Mouse (Mus musculus) liver, postnatal 0 days (tissue): Measurements from ENCODE around the gene Sult1c1. TPM values are rescaled to one million over a fixed set of nuclear protein-coding genes. Genes with fewer than 3 reads are reported as not detected.
"Not testable (repeated sequence)": the region's sequence is repeated elsewhere in the genome, so short reads cannot be mapped to it uniquely, and the experiment has no call there.

ENCODE experiments used
- ATAC-seq: fragments of 200-750 bp; cut with Nextera tagmentation; 2 replicates; pipeline ENCODE4 v1.8.0; 2017; ENCODE audit warnings: mild to moderate bottlenecking, moderate library complexity
- DNase-seq: peaks from one replicate; pipeline ENCODE4 v3.0.0-alpha.2; 2016
- H3K27ac ChIP-seq: fragments of 300-500 bp; sonication (generic); 2 replicates; pipeline ENCODE4 v1.5.1; 2014; ENCODE audit warnings: antibody characterized with exemption, moderate library complexity, mild to moderate bottlenecking, low read depth
- H3K27me3 ChIP-seq: fragments of 300-500 bp; sonication (generic); 2 replicates; pipeline ENCODE4 v1.6.1; 2014; ENCODE audit warnings: low read length, control low read depth, mixed read lengths; ENCODE audit not compliant: insufficient read depth
- H3K36me3 ChIP-seq: fragments of 300-500 bp; sonication (generic); replicated peaks from 2 replicates; pipeline ENCODE4 v1.6.1; 2014; ENCODE audit warnings: mild to moderate bottlenecking, control low read depth, low read length, moderate library complexity, mixed read lengths; ENCODE audit not compliant: insufficient read depth
- H3K4me1 ChIP-seq: fragments of 300-500 bp; sonication (generic); 2 replicates; pipeline ENCODE4 v1.6.1; 2014; ENCODE audit warnings: antibody characterized with exemption, mild to moderate bottlenecking, control low read depth; ENCODE audit not compliant: insufficient read depth
- H3K4me2 ChIP-seq: fragments of 300-500 bp; sonication (generic); 2 replicates; pipeline ENCODE4 v1.6.1; 2014; ENCODE audit warnings: low read depth, mild to moderate bottlenecking, low read length, moderate library complexity, mixed read lengths
- H3K4me3 ChIP-seq: fragments of 300-500 bp; sonication (generic); 2 replicates; pipeline ENCODE4 v1.5.1; 2014; ENCODE audit warnings: low read depth, low read length
- H3K9ac ChIP-seq: fragments of 300-500 bp; sonication (generic); replicated peaks from 2 replicates; pipeline ENCODE4 v1.6.1; 2014; ENCODE audit warnings: mild to moderate bottlenecking, moderate library complexity
- H3K9me3 ChIP-seq: fragments of 300-500 bp; sonication (generic); 2 replicates; pipeline ENCODE4 v1.6.1; 2016; ENCODE audit warnings: mild to moderate bottlenecking, control low read depth, low read length, mixed read lengths
- CTCF ChIP-seq: sonication (generic); IDR thresholded peaks from 2 replicates; pipeline ENCODE4 v1.5.1; 2016; ENCODE audit warnings: antibody characterized with exemption, low read depth
- EP300 ChIP-seq: IDR thresholded peaks from 2 replicates; pipeline ENCODE4 v1.6.1; 2016; ENCODE audit warnings: antibody characterized with exemption, low read depth, mild to moderate bottlenecking
- WGBS: fragments of 180-500 bp; shearing (Covaris S2); extraction: QIAGEN DNeasy Blood & Tissue Kit; methylation state at CpG from one replicate; pipeline ENCODE4 v1.1.7; 2014; ENCODE audit not compliant: insufficient replicate concordance; 5-methylcytosine and 5-hydroxymethylcytosine counted together
- polyA plus RNA-seq: library from polyadenylated mRNA; unstranded; fragments of >200 nt; fragmentation: Nextera tagmentation; extraction: Ambion mirVana; gene quantifications from 2 replicates; pipeline ENCODE4 v1.2.1, GENCODE M21; 2015

Gene Sult1c1
- polyA plus RNA-seq = not detected in 2 replicates

DNA sequence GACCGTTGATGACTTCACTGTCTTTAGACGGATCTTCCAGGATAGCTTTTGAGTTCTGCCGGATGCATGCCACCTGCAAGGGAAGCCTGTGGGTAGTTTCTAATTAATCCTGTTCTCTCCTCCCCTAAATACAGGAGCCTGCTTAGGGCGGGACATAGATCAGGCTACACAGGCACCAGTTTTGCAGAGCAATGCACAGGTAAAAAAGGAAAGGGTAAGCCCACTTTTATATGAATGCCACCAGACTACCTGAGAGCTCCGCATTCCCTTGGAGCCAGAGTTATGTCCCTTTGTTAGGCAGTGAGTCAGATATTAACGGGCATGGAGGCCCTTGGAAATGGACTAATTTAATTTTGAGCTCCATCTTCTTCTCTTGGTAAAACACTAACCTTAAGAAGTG lies at the start of gene Sult1c1:
Gene Sult1c1 (minus strand): TSS at position 101 of the 400 bp plus-strand sequence.
- H3K27ac ChIP-seq = no peak within 1 kb of the TSS
- no peak for ATAC-seq
- no peak for DNase-seq
- H3K9ac ChIP-seq = no peak within 1 kb of the TSS
- TF ChIP-seq EP300 (no peak), CTCF (no peak)
- H3K4me1 ChIP-seq = no peaks in the 10 kb centered on the region
- H3K27me3 ChIP-seq = no peaks in the 10 kb centered on the region
- 74% methylated on average over 6 of the region's 6 CpGs for WGBS
- no peak within 1 kb of the TSS for H3K4me2 ChIP-seq
- no peaks in the 10 kb centered on the region for H3K9me3 ChIP-seq
- H3K36me3 ChIP-seq = no peaks in the 10 kb centered on the region
- H3K4me3 ChIP-seq = no peak within 1 kb of the TSS

GRCm38 (mm10) chr17:54014204-54014603 lies 23.7 kb upstream of the Sult1c1 start:
- H3K9me3 ChIP-seq = no peaks in the 10 kb centered on the region
- H3K27ac ChIP-seq = no peak overlapping the region
- no peak for TF ChIP-seq EP300
- TF ChIP-seq CTCF = peak; percentile 64
- H3K27me3 ChIP-seq = no peaks in the 10 kb centered on the region
- H3K4me2 ChIP-seq = no peak overlapping the region
- no peak overlapping the region for H3K9ac ChIP-seq
- H3K4me1 ChIP-seq = no peaks in the 10 kb centered on the region
- H3K4me3 ChIP-seq = no peak overlapping the region
- no peaks in the 10 kb centered on the region for H3K36me3 ChIP-seq
- WGBS = 6% methylated on average over 1 of the region's 1 CpGs
- no peak for ATAC-seq
- DNase-seq = no peak

DNA sequence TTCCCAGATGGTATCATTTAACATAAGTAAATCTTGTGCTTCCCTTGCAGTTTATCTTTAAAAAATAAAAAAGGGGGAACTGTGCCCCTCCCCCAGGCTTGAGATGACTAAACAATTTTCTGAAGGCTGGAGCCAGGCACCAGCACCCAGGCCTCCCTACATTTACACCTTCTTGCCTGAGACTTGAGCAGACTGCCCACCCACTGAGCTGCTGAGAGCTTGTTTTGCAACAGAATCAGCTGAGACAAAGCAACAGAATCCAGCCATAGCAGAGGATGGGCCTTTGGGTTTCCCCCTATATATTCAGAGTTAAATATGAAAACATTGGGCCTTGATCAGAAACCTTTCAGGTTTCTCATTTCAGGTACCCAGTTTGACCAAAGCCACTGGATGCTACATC lies 20.7 kb upstream of the Sult1c1 start:
- Histone ChIP-seq H3K4me3 (no peak overlapping the region), H3K9me3 (no peaks in the 10 kb centered on the region), H3K4me1 (no peaks in the 10 kb centered on the region), H3K36me3 (no peaks in the 10 kb centered on the region), H3K9ac (no peak overlapping the region), H3K4me2 (no peak overlapping the region), H3K27me3 (no peaks in the 10 kb centered on the region), H3K27ac (no peak overlapping the region)
- DNase-seq (no peak), ATAC-seq (no peak)
- no peak for TF ChIP-seq EP300
- no peak for TF ChIP-seq CTCF

GRCm38 (mm10) chr17:54010536-54010935 lies 20.1 kb upstream of the Sult1c1 start:
- not testable (repeated sequence) for ATAC-seq

DNA sequence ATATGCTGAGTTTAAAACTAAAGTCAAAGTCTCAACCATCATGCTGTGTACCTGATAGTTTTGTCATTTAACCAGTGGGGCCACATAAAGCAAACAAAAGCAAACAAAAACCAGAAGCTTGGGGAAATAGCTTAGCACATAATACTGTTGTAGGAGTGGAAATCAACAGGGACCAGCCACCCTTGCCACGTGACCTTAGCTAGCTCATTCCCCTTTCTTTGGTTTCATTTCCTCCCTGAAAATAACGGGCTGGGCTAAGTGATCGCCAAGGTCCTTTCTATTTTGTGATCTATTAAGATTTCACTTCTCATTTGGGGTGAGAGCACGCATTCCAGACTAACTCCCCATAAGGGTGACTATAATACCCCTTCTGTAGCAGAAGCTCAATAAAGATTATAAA lies 13.0 kb upstream of the Sult1c1 start:
- WGBS = 57% methylated on average over 4 of the region's 4 CpGs
- no peaks in the 10 kb centered on the region for H3K4me1 ChIP-seq
- ATAC-seq = no peak
- H3K27me3 ChIP-seq = no peaks in the 10 kb centered on the region
- no peaks in the 10 kb centered on the region for H3K36me3 ChIP-seq
- H3K4me3 ChIP-seq = no peak overlapping the region
- H3K9ac ChIP-seq = no peak overlapping the region
- H3K4me2 ChIP-seq = no peak overlapping the region
- H3K27ac ChIP-seq = no peak overlapping the region
- no peak for TF ChIP-seq EP300
- TF ChIP-seq CTCF = no peak
- DNase-seq = no peak
- no peaks in the 10 kb centered on the region for H3K9me3 ChIP-seq

More at GRCm38 (mm10) chr17:54010536-54010935, 20.1 kb upstream of the Sult1c1 start:
- H3K27ac ChIP-seq, H3K4me3 ChIP-seq, H3K9me3 ChIP-seq, DNase-seq, H3K27me3 ChIP-seq, H3K4me1 ChIP-seq, H3K4me2 ChIP-seq, H3K9ac ChIP-seq, H3K36me3 ChIP-seq: not testable (repeated sequence)
- 63% methylated on average over 1 of the region's 1 CpGs for WGBS

DNA sequence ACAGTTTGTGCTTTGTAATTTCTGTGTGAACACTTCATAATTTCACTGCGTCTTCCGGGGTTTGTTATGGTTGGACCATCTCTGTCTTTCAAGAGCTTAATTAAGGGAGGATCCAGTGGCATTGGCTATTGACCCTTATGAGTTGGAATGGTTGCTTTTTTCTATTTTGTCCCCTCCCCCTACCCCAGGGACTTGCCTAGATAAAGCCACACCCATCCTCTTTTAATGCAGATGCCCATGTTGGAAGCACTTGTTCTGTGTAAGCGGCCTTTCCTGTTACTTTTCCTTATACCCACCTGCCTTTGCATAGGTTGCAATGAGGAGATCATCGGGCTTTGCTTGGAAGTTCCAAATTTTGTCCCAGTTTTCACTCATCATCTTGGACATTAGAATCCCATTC lies 16.9 kb downstream of the Sult1c1 start:
- Histone ChIP-seq H3K4me1 (no peaks in the 10 kb centered on the region), H3K9me3 (no peaks in the 10 kb centered on the region), H3K4me2 (no peak overlapping the region), H3K27ac (no peak overlapping the region), H3K9ac (no peak overlapping the region), H3K4me3 (no peak overlapping the region), H3K36me3 (no peaks in the 10 kb centered on the region), H3K27me3 (no peaks in the 10 kb centered on the region)
- no peak for DNase-seq
- 71% methylated on average over 4 of the region's 4 CpGs for WGBS
- TF ChIP-seq CTCF = no peak
- TF ChIP-seq EP300 = no peak
- ATAC-seq = no peak

DNA sequence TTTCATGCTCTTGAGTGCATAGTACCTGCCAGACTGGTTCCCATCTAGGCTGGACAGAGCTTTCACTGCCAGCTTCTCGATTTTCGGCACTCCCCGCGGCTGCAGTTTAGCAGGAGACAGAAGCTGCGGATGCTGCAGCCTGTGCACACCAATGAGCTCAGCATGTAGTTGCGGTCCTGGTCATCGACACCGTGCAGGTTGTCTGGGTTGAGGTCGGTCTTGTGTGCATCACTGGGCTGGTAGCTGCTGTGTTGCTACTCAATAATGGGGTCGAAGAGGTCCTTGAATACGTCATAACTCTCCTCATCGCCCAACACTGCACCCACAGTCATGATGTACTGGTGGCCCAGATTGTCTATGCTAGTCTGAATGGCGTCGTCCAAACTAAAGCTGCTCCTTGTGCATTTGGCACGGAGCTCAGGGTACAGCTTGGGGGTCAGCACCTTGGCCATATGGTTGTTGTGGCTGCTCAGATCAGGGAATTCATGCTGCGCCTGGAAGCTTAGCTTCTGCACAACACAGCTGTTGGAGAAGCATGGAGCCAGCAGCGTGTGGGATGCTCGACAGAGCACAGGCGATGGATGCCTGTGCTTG lies 48.8 kb downstream of the Sult1c1 start:
- no peak overlapping the region for H3K4me3 ChIP-seq
- 85% methylated on average over 19 of the region's 19 CpGs for WGBS
- TF ChIP-seq CTCF (no peak), EP300 (no peak)
- no peaks in the 10 kb centered on the region for H3K9me3 ChIP-seq
- H3K9ac ChIP-seq = no peak overlapping the region
- H3K4me1 ChIP-seq = no peaks in the 10 kb centered on the region
- no peak for ATAC-seq
- no peak overlapping the region for H3K27ac ChIP-seq
- H3K27me3 ChIP-seq = no peaks in the 10 kb centered on the region
- no peak overlapping the region for H3K4me2 ChIP-seq
- H3K36me3 ChIP-seq = no peaks in the 10 kb centered on the region
- DNase-seq = no peak
